20 mouse cellular contexts compared by ENCODE assay signal in the genomic region with DNA sequence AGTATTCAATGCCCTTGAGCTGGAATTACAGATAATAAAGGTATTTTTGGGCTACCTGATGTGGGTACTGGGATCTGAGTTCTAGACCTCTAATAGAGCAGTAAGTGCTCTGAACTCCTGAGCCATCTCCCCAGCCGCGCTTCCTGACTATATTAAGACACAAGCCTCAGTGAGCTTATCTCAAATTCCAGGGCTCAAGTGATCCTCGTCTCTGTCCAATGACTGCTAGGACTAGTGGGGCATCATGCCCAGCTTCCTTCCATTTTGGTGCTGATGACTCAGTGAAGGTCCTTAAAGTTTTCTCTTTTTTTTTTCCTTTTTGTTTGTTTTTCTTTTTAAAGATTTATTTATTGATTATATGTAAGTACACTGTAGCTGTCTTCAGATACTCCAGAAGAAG. TPM values are rescaled to one million over a fixed set of nuclear protein-coding genes. Genes with fewer than 3 reads are reported as not detected.
DNase-seq lines count a peak whose midpoint lies in the region; ATAC-seq and TF ChIP-seq lines count a peak whose summit lies in the region.
"Had no signal": no experiment of that assay in that cellular context is flagged by ENCODE, and none has a peak within 500 bp of the region (broad histone marks: within the 10 kb centered on the region; RNA-seq: fewer than 3 reads in every experiment).

No protein-coding gene starts in this region.

- peak; percentile 85 for DNase-seq in heart, adult 11 months
- no peak for DNase-seq in heart, postnatal 25 days (ENCODE audit: low spot score)
- peak; percentile 39 for DNase-seq in MEL (ENCODE audit: low read depth, low spot score)
- peak; percentile 41 to 62 for DNase-seq in heart, postnatal 10 days
- DNase-seq in retina, embryonic 14.5 days (ENCODE audit: low spot score), result no peak
- no peak for DNase-seq in kidney, postnatal 14 days
- DNase-seq: adrenal gland, postnatal 10 days; cerebellum, adult 11-12 months; cerebellum, adult 9-10 months; cerebellum, postnatal 36 days; gastrocnemius, postnatal 10 days; kidney, adult 11 months; kidney, adult 9 months had no signal

- 13% methylated on average over 3 of the region's 3 CpGs for WGBS in heart, embryonic 15.5 days
- WGBS in heart, embryonic 12.5 days, result 9% methylated on average over 3 of the region's 3 CpGs

- ATAC-seq in heart, embryonic 15.5 days (replicated peaks; ENCODE audit: insufficient number of reproducible peaks, insufficient read depth, low FRiP score, low read depth), result peak; percentile 66; the same call in 1 of the 2 replicates
- no peak for ATAC-seq in heart, embryonic 12.5 days (ENCODE audit: insufficient number of reproducible peaks, low FRiP score)
- ATAC-seq: forebrain, embryonic 16.5 days had no signal

- TF ChIP-seq RAD21 in MEL (IDR thresholded peaks at IDR 0.05; ENCODE audit: low read depth, low read length), result no peak

- TF ChIP-seq CTCF in MEL (IDR thresholded peaks at IDR 0.05 in 2 of 3, conservative IDR thresholded peaks at IDR 0.05 in 1 of 3; ENCODE audit: control insufficient read depth in 1 of 3, insufficient read depth in 1 of 3, low read depth in 2 of 3, low read length in 3 of 3, poor library complexity in 1 of 3, severe bottlenecking in 1 of 3), result no peak

- TF ChIP-seq POLR2A in MEL (IDR thresholded peaks at IDR 0.05; ENCODE audit: control insufficient read depth in 1 of 2, insufficient read depth in 1 of 2, low read depth in 1 of 2, low read length in 2 of 2, poor library complexity in 1 of 2), result no peak

- H3K9ac ChIP-seq in heart, embryonic 15.5 days, result no peak overlapping the region
- no peak overlapping the region for H3K9ac ChIP-seq in heart, embryonic 12.5 days
- no peak overlapping the region for H3K9ac ChIP-seq in MEL (ENCODE audit: control insufficient read depth, low read depth, low read length, poor library complexity, severe bottlenecking)
- H3K9ac ChIP-seq: embryonic facial prominence, embryonic 13.5 days; forebrain, embryonic 12.5 days; hindbrain, embryonic 15.5 days had no signal

- H3K79me2 ChIP-seq in MEL (ENCODE audit: control insufficient read depth, insufficient read depth, low read length, poor library complexity), result no peaks in the 10 kb centered on the region

- intact Hi-C loops in heart, postnatal 25 days (cut with DNase I), result no loop called here
- intact Hi-C loops in heart, postnatal 10 days (cut with DNase I), result no loop called here

- H3K4me3 ChIP-seq in heart, embryonic 15.5 days, result no peak overlapping the region
- H3K4me3 ChIP-seq in heart, embryonic 12.5 days, result no peak overlapping the region
- no peak overlapping the region for H3K4me3 ChIP-seq in MEL (ENCODE audit: control insufficient read depth in 1 of 2, insufficient read depth in 1 of 2, low read depth in 2 of 2, low read length in 2 of 2)
- H3K4me3 ChIP-seq: embryonic facial prominence, embryonic 13.5 days; forebrain, embryonic 12.5 days; hindbrain, embryonic 15.5 days had no signal

- H3K9me3 ChIP-seq in heart, embryonic 15.5 days (replicated peaks), result no peaks in the 10 kb centered on the region
- no peaks in the 10 kb centered on the region for H3K9me3 ChIP-seq in heart, embryonic 12.5 days (replicated peaks)
- no peaks in the 10 kb centered on the region for H3K9me3 ChIP-seq in MEL (replicated peaks; ENCODE audit: insufficient read depth, low read length)
- H3K9me3 ChIP-seq: embryonic facial prominence, embryonic 13.5 days; forebrain, embryonic 12.5 days; hindbrain, embryonic 15.5 days had no signal

- H3K36me3 ChIP-seq in heart, embryonic 15.5 days, result no peaks in the 10 kb centered on the region
- no peaks in the 10 kb centered on the region for H3K36me3 ChIP-seq in heart, embryonic 12.5 days
- peaks cover 0 to 4% of the 10 kb centered on the region in 2 experiments; a peak in 1 of 4 replicates for H3K36me3 ChIP-seq in MEL (ENCODE audit: control insufficient read depth in 1 of 2, insufficient read depth in 2 of 2, low read length in 2 of 2)
- H3K36me3 ChIP-seq: embryonic facial prominence, embryonic 13.5 days; forebrain, embryonic 12.5 days; hindbrain, embryonic 15.5 days had no signal

- TF ChIP-seq EP300 in MEL (IDR thresholded peaks at IDR 0.05; ENCODE audit: low read depth in 1 of 2, low read length in 2 of 2), result no peak

- H3K4me1 ChIP-seq in heart, embryonic 15.5 days (replicated peaks), result peaks cover 13% of the 10 kb centered on the region
- H3K4me1 ChIP-seq in heart, embryonic 12.5 days (replicated peaks), result peaks cover 17% of the 10 kb centered on the region
- peaks cover 0 to 10% of the 10 kb centered on the region in 2 experiments; a peak in 1 of 4 replicates for H3K4me1 ChIP-seq in MEL (ENCODE audit: control insufficient read depth in 1 of 2, insufficient read depth in 2 of 2, low read length in 2 of 2)
- H3K4me1 ChIP-seq: forebrain, embryonic 12.5 days; hindbrain, embryonic 15.5 days had no signal

- H3K27ac ChIP-seq in heart, embryonic 15.5 days, result peak overlapping the region; percentile 20
- H3K27ac ChIP-seq in heart, embryonic 12.5 days (ENCODE audit: poor library complexity, severe bottlenecking), result no peak overlapping the region
- no peak overlapping the region for H3K27ac ChIP-seq in MEL (ENCODE audit: control insufficient read depth, low read depth, low read length)
- H3K27ac ChIP-seq: embryonic facial prominence, embryonic 13.5 days; forebrain, embryonic 12.5 days; hindbrain, embryonic 15.5 days had no signal

- H3K27me3 ChIP-seq in heart, embryonic 15.5 days, result no peaks in the 10 kb centered on the region
- no peaks in the 10 kb centered on the region for H3K27me3 ChIP-seq in heart, embryonic 12.5 days (replicated peaks)
- peaks cover 0 to 2% of the 10 kb centered on the region in 2 experiments; a peak in 2 of 4 replicates for H3K27me3 ChIP-seq in MEL (ENCODE audit: control insufficient read depth in 1 of 2, insufficient read depth in 2 of 2, low read length in 2 of 2)
- H3K27me3 ChIP-seq: CH12.LX; embryonic facial prominence, embryonic 13.5 days; forebrain, embryonic 12.5 days; hindbrain, embryonic 15.5 days had no signal

- H3K4me2 ChIP-seq in heart, embryonic 15.5 days, result no peak overlapping the region
- no peak overlapping the region for H3K4me2 ChIP-seq in heart, embryonic 12.5 days
- H3K4me2 ChIP-seq: embryonic facial prominence, embryonic 13.5 days; forebrain, embryonic 12.5 days; hindbrain, embryonic 15.5 days had no signal

TF ChIP-seq in MEL, 35 proteins besides CTCF, POLR2A, EP300 and RAD21:
- no peak for TF ChIP-seq BHLHE40 (IDR thresholded peaks at IDR 0.05; ENCODE audit: borderline replicate concordance, low read depth, low read length)
- TF ChIP-seq TCF12 (IDR thresholded peaks at IDR 0.05; ENCODE audit: low read depth, low read length), result no peak
- TF ChIP-seq CHD1 (IDR thresholded peaks at IDR 0.05; ENCODE audit: low read depth, low read length), result no peak
- no peak for TF ChIP-seq MYB (IDR thresholded peaks at IDR 0.05; ENCODE audit: low read depth, low read length)
- no peak for TF ChIP-seq POLR2AphosphoS5 (IDR thresholded peaks at IDR 0.05; ENCODE audit: borderline replicate concordance, low read depth, low read length)
- TF ChIP-seq MYC (IDR thresholded peaks at IDR 0.05; ENCODE audit: low read depth, low read length), result no peak
- TF ChIP-seq MEF2A (IDR thresholded peaks at IDR 0.05; ENCODE audit: extremely low read depth, insufficient replicate concordance, low read depth, low read length, poor library complexity, severe bottlenecking), result no peak
- TF ChIP-seq HCFC1 (IDR thresholded peaks at IDR 0.05; ENCODE audit: low read depth, low read length), result no peak
- TF ChIP-seq SMC3 (IDR thresholded peaks at IDR 0.05; ENCODE audit: low read depth, low read length), result no peak
- no peak for TF ChIP-seq MXI1 (IDR thresholded peaks at IDR 0.05; ENCODE audit: low read depth, low read length)
- TF ChIP-seq KAT2A (conservative IDR thresholded peaks at IDR 0.05; ENCODE audit: low read depth, low read length), result no peak
- TF ChIP-seq UBTF (IDR thresholded peaks at IDR 0.05; ENCODE audit: borderline replicate concordance, insufficient read depth, low read depth, low read length), result no peak
- TF ChIP-seq USF2 (IDR thresholded peaks at IDR 0.05; ENCODE audit: borderline replicate concordance in 1 of 2, insufficient read depth in 1 of 2, low read depth in 1 of 2, low read length in 2 of 2), result no peak
- TF ChIP-seq ZKSCAN1 (IDR thresholded peaks at IDR 0.05; ENCODE audit: low read depth, low read length), result no peak
- no peak for TF ChIP-seq POLR2AphosphoS2 (IDR thresholded peaks at IDR 0.05; ENCODE audit: low read length)

RNA-seq across cellular contexts. Expression of gene Hexa, which starts 24.3 kb away (rescaled TPM):
- 10 to 100 TPM; 36.8 TPM for total RNA-seq in heart, postnatal 25 days (2021)
- polyA plus RNA-seq in heart, embryonic 15.5 days (2015; fragmentation: Nextera tagmentation; extraction: Ambion mirVana), result 59.6 and 75.5 TPM in 2 replicates
- polyA plus RNA-seq in heart, embryonic 12.5 days (2016; fragmentation: Nextera tagmentation; extraction: Ambion mirVana), result 74.7 and 81.6 TPM in 2 replicates
- 38.0 and 44.3 TPM in 2 replicates for total RNA-seq in MEL (2012; rRNA removed)
- 10 to 100 TPM in 1 of 2 experiments, not detected in 1; 54.0 TPM for polyA plus RNA-seq in MEL (2012; ENCODE audit: insufficient read depth in 1 of 2, insufficient read length in 2 of 2, low read depth in 1 of 2, low replicate concordance in 2 of 2, missing spikeins in 1 of 2)
- total RNA-seq in heart, postnatal 10 days (2021), result 10 to 100 TPM; 33.1 to 38.1 TPM

RNA-seq across cellular contexts. Expression of gene Tmem202, which starts 24.6 kb away (rescaled TPM):
- total RNA-seq in heart, postnatal 25 days (2021), result under 1 TPM; 0.52 to 0.64 TPM
- 0.13 and 0.19 TPM in 2 replicates for polyA plus RNA-seq in heart, embryonic 15.5 days (2015; fragmentation: Nextera tagmentation; extraction: Ambion mirVana)
- 0.64 TPM in 1 of 2 replicates, not detected in the other for polyA plus RNA-seq in heart, embryonic 12.5 days (2016; fragmentation: Nextera tagmentation; extraction: Ambion mirVana)
- 0.23 and 0.50 TPM in 2 replicates for total RNA-seq in MEL (2012; rRNA removed)
- not detected for polyA plus RNA-seq in MEL (2012; ENCODE audit: insufficient read depth in 1 of 2, insufficient read length in 2 of 2, low read depth in 1 of 2, low replicate concordance in 2 of 2, missing spikeins in 1 of 2)
- under 1 TPM; 0.22 to 0.31 TPM for total RNA-seq in heart, postnatal 10 days (2021)
- polyA plus RNA-seq: embryonic facial prominence, embryonic 13.5 days; forebrain, embryonic 12.5 days had no signal

RNA-seq across cellular contexts. Expression of gene Arih1, which starts 28.7 kb away (rescaled TPM):
- 10 to 100 TPM; 72.9 to 84.7 TPM for total RNA-seq in heart, postnatal 25 days (2021)
- 12.1 and 16.3 TPM in 2 replicates for polyA plus RNA-seq in heart, embryonic 15.5 days (2015; fragmentation: Nextera tagmentation; extraction: Ambion mirVana)
- 20.9 and 21.7 TPM in 2 replicates for polyA plus RNA-seq in heart, embryonic 12.5 days (2016; fragmentation: Nextera tagmentation; extraction: Ambion mirVana)
- 46.5 and 47.6 TPM in 2 replicates for total RNA-seq in MEL (2012; rRNA removed)
- polyA plus RNA-seq in MEL (2012; ENCODE audit: insufficient read depth in 1 of 2, insufficient read length in 2 of 2, low read depth in 1 of 2, low replicate concordance in 2 of 2, missing spikeins in 1 of 2), result 10 to 100 TPM; 48.4 to 60.4 TPM
- total RNA-seq in heart, postnatal 10 days (2021), result 10 to 100 TPM; 83.9 to 90.7 TPM

Comparison
In these comparisons a context has a peak if more than half of its experiments do, and no peak if none do; other contexts are left out.
1. DNase-seq: peak in heart, adult 11 months (single experiment), MEL (single experiment) and heart, postnatal 10 days (2 of 2); none in heart, postnatal 25 days (single experiment), retina, embryonic 14.5 days (single experiment) and kidney, postnatal 14 days (single experiment).